Mouse (Mus musculus) testis, adult 2 months (tissue): ENCODE measurements around the gene Optn.

ENCODE experiments used
- CTCF ChIP-seq: fragments of 200-500 bp; IDR thresholded peaks from 2 replicates; pipeline ENCODE4 v1.5.1; 2012; ENCODE audit warnings: low read depth, mild to moderate bottlenecking, inconsistent platforms, low read length, moderate library complexity; ENCODE audit not compliant: control insufficient read depth, insufficient read depth, insufficient replicate concordance
- POLR2A ChIP-seq: fragments of 200-500 bp; IDR thresholded peaks from 2 replicates; pipeline ENCODE4 v1.6.1; 2012; ENCODE audit warnings: low read depth, mild to moderate bottlenecking, inconsistent platforms, low read length, moderate library complexity; ENCODE audit not compliant: control insufficient read depth

DNA sequence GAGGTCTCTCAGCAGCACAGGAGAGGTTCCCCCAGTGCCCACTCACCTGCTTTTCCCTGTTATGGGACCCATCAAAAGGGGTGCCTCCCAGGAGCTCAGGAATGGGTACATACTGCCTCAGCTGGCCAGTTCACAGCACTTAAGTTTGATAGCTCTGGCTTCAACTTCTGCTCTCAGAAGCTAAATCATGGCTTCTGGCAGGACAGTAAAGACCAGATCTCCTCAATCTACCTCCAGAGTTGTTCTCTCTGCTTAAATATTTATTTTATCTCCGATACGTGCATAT lies 20.4 kb downstream of the Optn start:
- TF ChIP-seq CTCF (no peak), POLR2A (no peak)
